Mouse (Mus musculus): ENCODE measurements at regions not wholly inside any gene's neighbourhood (a gene's known extent, or its start where the extent isn't known, plus 50 kb on each side); places are given as distances from the start of the nearest gene placed in this dataset.

GRCm38 (mm10) chr16:93515456-93515941 lies 88.4 kb downstream of the Setd4 start:
- H3K36me3 ChIP-seq (ENCODE audit: control insufficient read depth, insufficient read depth, low read length): no peaks in the 10 kb centered on the region
- H3K9ac ChIP-seq (ENCODE audit: low read depth, low read length, severe bottlenecking): no peak overlapping the region
- no peaks in the 10 kb centered on the region for H3K27me3 ChIP-seq (ENCODE audit: control insufficient read depth, insufficient read depth, low read length)
- H3K4me2 ChIP-seq (replicated peaks; ENCODE audit: low read depth, low read length, severe bottlenecking): no peak overlapping the region
- H3K4me1 ChIP-seq (ENCODE audit: control insufficient read depth, insufficient read depth, low read length): no peaks in the 10 kb centered on the region
- DNase-seq (ENCODE audit: low spot score): no peak
- H3K4me3 ChIP-seq (replicated peaks; ENCODE audit: low read length): no peak overlapping the region
- H3K27ac ChIP-seq (replicated peaks; ENCODE audit: low read depth, low read length): no peak overlapping the region
- TF ChIP-seq POLR2A (IDR thresholded peaks at IDR 0.05; ENCODE audit: borderline replicate concordance, extremely low read depth, insufficient read depth, insufficient read length): no peak
- ATAC-seq (ENCODE audit: low FRiP score, low read depth): no peak
- WGBS: 71% methylated on average over 5 of the region's 5 CpGs
- no peaks in the 10 kb centered on the region for H3K9me3 ChIP-seq (ENCODE audit: control insufficient read depth, low read length)

GRCm38 (mm10) chr16:93513616-93514041 lies 90.2 kb downstream of the Setd4 start:
- Histone ChIP-seq H3K4me3 (replicated peaks; ENCODE audit: low read length) (no peak overlapping the region), H3K36me3 (ENCODE audit: control insufficient read depth, insufficient read depth, low read length) (no peaks in the 10 kb centered on the region), H3K27me3 (ENCODE audit: control insufficient read depth, insufficient read depth, low read length) (no peaks in the 10 kb centered on the region), H3K4me2 (replicated peaks; ENCODE audit: low read depth, low read length, severe bottlenecking) (no peak overlapping the region), H3K9me3 (ENCODE audit: control insufficient read depth, low read length) (no peaks in the 10 kb centered on the region), H3K27ac (replicated peaks; ENCODE audit: low read depth, low read length) (no peak overlapping the region), H3K4me1 (ENCODE audit: control insufficient read depth, insufficient read depth, low read length) (no peaks in the 10 kb centered on the region), H3K9ac (ENCODE audit: low read depth, low read length, severe bottlenecking) (no peak overlapping the region)
- no peak for DNase-seq (ENCODE audit: low spot score)
- 89% methylated on average over 5 of the region's 5 CpGs for WGBS
- ATAC-seq (ENCODE audit: low FRiP score, low read depth): no peak
- no peak for TF ChIP-seq POLR2A (IDR thresholded peaks at IDR 0.05; ENCODE audit: borderline replicate concordance, extremely low read depth, insufficient read depth, insufficient read length)

GRCm38 (mm10) chr16:93511988-93512387 lies 91.9 kb downstream of the Setd4 start:
- no peak for TF ChIP-seq POLR2A (IDR thresholded peaks at IDR 0.05; ENCODE audit: borderline replicate concordance, extremely low read depth, insufficient read depth, insufficient read length)
- Histone ChIP-seq H3K4me3 (replicated peaks; ENCODE audit: low read length) (no peak overlapping the region), H3K9ac (ENCODE audit: low read depth, low read length, severe bottlenecking) (no peak overlapping the region), H3K9me3 (ENCODE audit: control insufficient read depth, low read length) (peaks cover 5% of the 10 kb centered on the region; the same call in 1 of the 2 replicates), H3K4me2 (replicated peaks; ENCODE audit: low read depth, low read length, severe bottlenecking) (no peak overlapping the region), H3K27ac (replicated peaks; ENCODE audit: low read depth, low read length) (no peak overlapping the region), H3K36me3 (ENCODE audit: control insufficient read depth, insufficient read depth, low read length) (no peaks in the 10 kb centered on the region), H3K27me3 (ENCODE audit: control insufficient read depth, insufficient read depth, low read length) (no peaks in the 10 kb centered on the region), H3K4me1 (ENCODE audit: control insufficient read depth, insufficient read depth, low read length) (no peaks in the 10 kb centered on the region)
- ATAC-seq (ENCODE audit: low FRiP score, low read depth) (no peak), DNase-seq (ENCODE audit: low spot score) (no peak)
- 76% methylated on average over 4 of the region's 4 CpGs for WGBS

- no peaks in the 10 kb centered on the region for H3K36me3 ChIP-seq (ENCODE audit: control insufficient read depth, insufficient read depth, low read length)
- no peaks in the 10 kb centered on the region for H3K4me1 ChIP-seq (ENCODE audit: control insufficient read depth, insufficient read depth, low read length)
- no peak for TF ChIP-seq POLR2A (IDR thresholded peaks at IDR 0.05; ENCODE audit: borderline replicate concordance, extremely low read depth, insufficient read depth, insufficient read length)
- H3K4me2 ChIP-seq (replicated peaks; ENCODE audit: low read depth, low read length, severe bottlenecking): no peak overlapping the region
- no peak for DNase-seq (ENCODE audit: low spot score)
- H3K27me3 ChIP-seq (ENCODE audit: control insufficient read depth, insufficient read depth, low read length): no peaks in the 10 kb centered on the region
- WGBS: 0% methylated on average over 2 of the region's 2 CpGs
- peaks cover 8% of the 10 kb centered on the region for H3K9me3 ChIP-seq (ENCODE audit: control insufficient read depth, low read length)
- no peak overlapping the region for H3K9ac ChIP-seq (ENCODE audit: low read depth, low read length, severe bottlenecking)
- ATAC-seq (ENCODE audit: low FRiP score, low read depth): no peak
- H3K4me3 ChIP-seq (replicated peaks; ENCODE audit: low read length): no peak overlapping the region
- H3K27ac ChIP-seq (replicated peaks; ENCODE audit: low read depth, low read length): no peak overlapping the region
Measured at GRCm38 (mm10) chr16:93511517-93511916, 92.3 kb downstream of the Setd4 start.

GRCm38 (mm10) chr16:93498800-93499199 lies 105.1 kb downstream of the Setd4 start:
- peaks cover 6% of the 10 kb centered on the region; the same call in 1 of the 2 replicates for H3K4me1 ChIP-seq (ENCODE audit: control insufficient read depth, insufficient read depth, low read length)
- no peaks in the 10 kb centered on the region for H3K9me3 ChIP-seq (ENCODE audit: control insufficient read depth, low read length)
- H3K27me3 ChIP-seq (ENCODE audit: control insufficient read depth, insufficient read depth, low read length): no peaks in the 10 kb centered on the region
- no peak overlapping the region for H3K9ac ChIP-seq (ENCODE audit: low read depth, low read length, severe bottlenecking)
- DNase-seq (ENCODE audit: low spot score): no peak
- no peak overlapping the region for H3K27ac ChIP-seq (replicated peaks; ENCODE audit: low read depth, low read length)
- no peak for TF ChIP-seq POLR2A (IDR thresholded peaks at IDR 0.05; ENCODE audit: borderline replicate concordance, extremely low read depth, insufficient read depth, insufficient read length)
- no peaks in the 10 kb centered on the region for H3K36me3 ChIP-seq (ENCODE audit: control insufficient read depth, insufficient read depth, low read length)
- no peak overlapping the region for H3K4me2 ChIP-seq (replicated peaks; ENCODE audit: low read depth, low read length, severe bottlenecking)
- H3K4me3 ChIP-seq (replicated peaks; ENCODE audit: low read length): no peak overlapping the region
- WGBS: 86% methylated on average over 2 of the region's 2 CpGs
- no peak for ATAC-seq (ENCODE audit: low FRiP score, low read depth)
